Mouse (Mus musculus): Measurements from ENCODE around the gene Tm4sf5.
"Not testable (repeated sequence)": the region's sequence is repeated elsewhere in the genome, so short reads cannot be mapped to it uniquely, and the experiment has no call there.

Tm4sf5 gene

GRCm38 (mm10) chr11:70504970-70505369, at the start of gene Tm4sf5:
Gene Tm4sf5 (plus strand): TSS chr11:70505244.
- DNase-seq (ENCODE audit: low read depth, low spot score) = no peak

- no peak for DNase-seq (ENCODE audit: low read depth, low spot score)
These were observed 46.1 kb upstream of the Tm4sf5 start, which contains the start of gene Zmynd15 for GRCm38 (mm10) chr11:70458688-70459600. Gene Zmynd15 (plus strand): TSS chr11:70459433.

- DNase-seq (ENCODE audit: low read depth, low spot score) = no peak
These were observed 45.4 kb upstream of the Tm4sf5 start, which contains the start of gene Cxcl16 for GRCm38 (mm10) chr11:70459601-70460101. Gene Cxcl16 (minus strand): TSS chr11:70459984.

GRCm38 (mm10) chr11:70463970-70464369, 41.1 kb upstream of the Tm4sf5 start:
- DNase-seq (ENCODE audit: low read depth, low spot score) = no peak

- DNase-seq (ENCODE audit: low read depth, low spot score) = no peak
These were observed 39.8 kb upstream of the Tm4sf5 start for GRCm38 (mm10) chr11:70465211-70465610.

- DNase-seq (ENCODE audit: low read depth, low spot score) = no peak
These were observed 39.2 kb upstream of the Tm4sf5 start for GRCm38 (mm10) chr11:70465824-70466223.

- no peak for DNase-seq (ENCODE audit: low read depth, low spot score)
These were observed 37.0 kb upstream of the Tm4sf5 start for GRCm38 (mm10) chr11:70467902-70468619.

GRCm38 (mm10) chr11:70469764-70470163, 35.3 kb upstream of the Tm4sf5 start:
- DNase-seq (ENCODE audit: low read depth, low spot score) = no peak

- DNase-seq (ENCODE audit: low read depth, low spot score) = no peak
These were observed 32.3 kb upstream of the Tm4sf5 start for GRCm38 (mm10) chr11:70472716-70473115.

- not testable (repeated sequence) for DNase-seq (ENCODE audit: low read depth, low spot score)
These were observed 31.8 kb upstream of the Tm4sf5 start for GRCm38 (mm10) chr11:70473291-70473690.

- no peak for DNase-seq (ENCODE audit: low read depth, low spot score)
These were observed 30.0 kb upstream of the Tm4sf5 start for GRCm38 (mm10) chr11:70474872-70475534.

- no peak for DNase-seq (ENCODE audit: low read depth, low spot score)
These were observed 19.5 kb upstream of the Tm4sf5 start for GRCm38 (mm10) chr11:70485498-70485897.

GRCm38 (mm10) chr11:70487816-70488215, 17.2 kb upstream of the Tm4sf5 start:
- DNase-seq (ENCODE audit: low read depth, low spot score) = no peak

GRCm38 (mm10) chr11:70489138-70489537, 15.9 kb upstream of the Tm4sf5 start:
- no peak for DNase-seq (ENCODE audit: low read depth, low spot score)

- no peak for DNase-seq (ENCODE audit: low read depth, low spot score)
These were observed 15.4 kb upstream of the Tm4sf5 start for GRCm38 (mm10) chr11:70489684-70490083.

- no peak for DNase-seq (ENCODE audit: low read depth, low spot score)
These were observed 5.2 kb upstream of the Tm4sf5 start for GRCm38 (mm10) chr11:70499566-70500475.

- no peak for DNase-seq (ENCODE audit: low read depth, low spot score)
These were observed 4.6 kb upstream of the Tm4sf5 start for GRCm38 (mm10) chr11:70500476-70500812.

- no peak for DNase-seq (ENCODE audit: low read depth, low spot score)
These were observed 3.0 kb upstream of the Tm4sf5 start for GRCm38 (mm10) chr11:70502018-70502417.

GRCm38 (mm10) chr11:70506385-70506784, 1.3 kb downstream of the Tm4sf5 start:
- DNase-seq (ENCODE audit: low read depth, low spot score) = peak; percentile 62

- no peak for DNase-seq (ENCODE audit: low read depth, low spot score)
These were observed 2.0 kb downstream of the Tm4sf5 start for GRCm38 (mm10) chr11:70506962-70507515.

All from mesoderm, embryonic 11.5 days (tissue).